Comparison of ENCODE assay signal across 8 mouse cellular contexts in the genomic region with DNA sequence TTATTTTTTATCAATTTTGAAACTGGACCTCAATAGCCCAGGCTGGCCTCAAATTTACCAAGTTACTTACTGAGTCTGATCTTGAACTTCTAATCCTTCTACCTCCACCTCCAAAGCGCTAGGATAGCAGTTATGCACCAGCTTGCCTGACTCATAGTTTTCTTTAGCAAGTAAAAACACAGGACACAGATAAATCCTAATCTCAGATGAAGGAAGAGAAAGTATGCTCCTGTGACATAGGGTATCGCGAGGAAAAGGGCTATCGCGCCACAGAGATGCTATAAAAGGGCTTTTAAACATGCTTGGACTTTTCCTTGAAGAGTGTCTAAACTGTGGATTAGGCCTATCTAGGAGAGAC. TPM values are rescaled to one million over a fixed set of nuclear protein-coding genes. Genes with fewer than 3 reads are reported as not detected.
DNase-seq lines count a peak whose midpoint lies in the region; ATAC-seq and TF ChIP-seq lines count a peak whose summit lies in the region.

No protein-coding gene starts in this region.

- H3K4me2 ChIP-seq in kidney, embryonic 15.5 days = no peak overlapping the region
- no peak overlapping the region for H3K4me2 ChIP-seq in hindbrain, embryonic 12.5 days (replicated peaks)
- H3K4me2 ChIP-seq in midbrain, embryonic 11.5 days = no peak overlapping the region

- H3K27ac ChIP-seq in kidney, embryonic 15.5 days = peak overlapping the region; percentile 57; the same call in 1 of the 2 replicates
- peak overlapping the region; percentile 66 for H3K27ac ChIP-seq in brown adipose tissue, adult 24 weeks (replicated peaks; ENCODE audit: low read depth, low read length)
- H3K27ac ChIP-seq in hindbrain, embryonic 12.5 days = no peak overlapping the region
- H3K27ac ChIP-seq in midbrain, embryonic 11.5 days (ENCODE audit: low read depth, low read length) = no peak overlapping the region
- H3K27ac ChIP-seq in cerebellum, adult 2 months (ENCODE audit: insufficient read depth, low read length) = no peak overlapping the region

- peak overlapping the region; percentile 68; the same call in 1 of the 2 replicates for H3K4me3 ChIP-seq in kidney, embryonic 15.5 days (replicated peaks)
- no peak overlapping the region for H3K4me3 ChIP-seq in brown adipose tissue, adult 24 weeks (ENCODE audit: insufficient read depth, low read depth, low read length)
- H3K4me3 ChIP-seq in hindbrain, embryonic 12.5 days = 0 out of 2 replicates have a peak overlapping the region, but pooled peaks have one; percentile 62
- H3K4me3 ChIP-seq in midbrain, embryonic 11.5 days (ENCODE audit: low read depth, low read length) = peak overlapping the region; percentile 73; the same call in 1 of the 2 replicates
- H3K4me3 ChIP-seq in cerebellum, adult 2 months (replicated peaks; ENCODE audit: insufficient read depth, low read depth, low read length) = no peak overlapping the region

- H3K4me1 ChIP-seq in kidney, embryonic 15.5 days = peaks cover 6% of the 10 kb centered on the region
- peaks cover 5% of the 10 kb centered on the region; the same call in 1 of the 2 replicates for H3K4me1 ChIP-seq in brown adipose tissue, adult 24 weeks (ENCODE audit: control insufficient read depth, insufficient read depth, insufficient read length, low read length)
- H3K4me1 ChIP-seq in hindbrain, embryonic 12.5 days = peaks cover 8% of the 10 kb centered on the region
- peaks cover 4% of the 10 kb centered on the region; the same call in 1 of the 2 replicates for H3K4me1 ChIP-seq in midbrain, embryonic 11.5 days (ENCODE audit: control insufficient read depth, insufficient read depth, low read length)
- no peaks in the 10 kb centered on the region for H3K4me1 ChIP-seq in cerebellum, adult 2 months (ENCODE audit: control insufficient read depth, insufficient read depth, low read length)

- no peak for ATAC-seq in kidney, embryonic 15.5 days (replicated peaks; ENCODE audit: low FRiP score)
- no peak; the same call in 1 of the 2 replicates for ATAC-seq in hindbrain, embryonic 12.5 days (ENCODE audit: low FRiP score)
- ATAC-seq in midbrain, embryonic 11.5 days (ENCODE audit: low FRiP score) = no peak

- TF ChIP-seq POLR2A in cerebellum, adult 2 months (IDR thresholded peaks at IDR 0.05; ENCODE audit: borderline replicate concordance, insufficient read depth, low read length) = no peak

- DNase-seq in kidney, postnatal 10 days = no peak
- peak; percentile 87 for DNase-seq in midbrain, embryonic 11.5 days (ENCODE audit: low spot score, missing footprints)
- no peak for DNase-seq in cerebellum, adult 2 months
- no peak for DNase-seq in adrenal gland, adult 2 months
- no peak for DNase-seq in adrenal gland, adult 8-10 months

- H3K9me3 ChIP-seq in kidney, embryonic 15.5 days (replicated peaks) = no peaks in the 10 kb centered on the region; the same call in 1 of the 2 replicates
- no peaks in the 10 kb centered on the region for H3K9me3 ChIP-seq in hindbrain, embryonic 12.5 days (replicated peaks)
- no peaks in the 10 kb centered on the region for H3K9me3 ChIP-seq in midbrain, embryonic 11.5 days (ENCODE audit: control insufficient read depth, low read length)

- no peaks in the 10 kb centered on the region for H3K27me3 ChIP-seq in kidney, embryonic 15.5 days
- no peaks in the 10 kb centered on the region for H3K27me3 ChIP-seq in hindbrain, embryonic 12.5 days
- no peaks in the 10 kb centered on the region for H3K27me3 ChIP-seq in midbrain, embryonic 11.5 days (ENCODE audit: control insufficient read depth, insufficient read depth, low read length)
- no peaks in the 10 kb centered on the region for H3K27me3 ChIP-seq in cerebellum, adult 2 months (ENCODE audit: control insufficient read depth, insufficient read depth, low read length)

- 21% methylated on average over 5 of the region's 5 CpGs for WGBS in kidney, embryonic 15.5 days
- 28% methylated on average over 5 of the region's 5 CpGs for WGBS in hindbrain, embryonic 12.5 days
- 23% methylated on average over 5 of the region's 5 CpGs for WGBS in midbrain, embryonic 11.5 days
- WGBS in cerebellum, adult 2 months = 29% methylated on average over 5 of the region's 5 CpGs

- no peak overlapping the region for H3K9ac ChIP-seq in kidney, embryonic 15.5 days
- no peak overlapping the region for H3K9ac ChIP-seq in hindbrain, embryonic 12.5 days
- H3K9ac ChIP-seq in midbrain, embryonic 11.5 days (ENCODE audit: low read length) = peak overlapping the region; percentile 84; the same call in 1 of the 2 replicates

- TF ChIP-seq CTCF in cerebellum, adult 2 months (IDR thresholded peaks at IDR 0.05; ENCODE audit: borderline replicate concordance, insufficient read depth, low read depth, low read length) = no peak

- H3K36me3 ChIP-seq in kidney, embryonic 15.5 days = peaks cover 26% of the 10 kb centered on the region
- peaks cover 10% of the 10 kb centered on the region; the same call in 1 of the 2 replicates for H3K36me3 ChIP-seq in hindbrain, embryonic 12.5 days
- no peaks in the 10 kb centered on the region for H3K36me3 ChIP-seq in midbrain, embryonic 11.5 days (ENCODE audit: control insufficient read depth, insufficient read depth, low read length)

RNA-seq across cellular contexts. Expression of gene Ift46, which starts 4.7 kb away (rescaled TPM):
- polyA plus RNA-seq in kidney, embryonic 15.5 days (2015; fragmentation: Nextera tagmentation; extraction: Ambion mirVana) = 99.3 and 105 TPM in 2 replicates
- 28.3 and 47.4 TPM in 2 replicates for polyA plus RNA-seq in brown adipose tissue, adult 24 weeks (2012; ENCODE audit: insufficient read depth, insufficient read length, missing spikeins)
- 153 and 161 TPM in 2 replicates for polyA plus RNA-seq in hindbrain, embryonic 12.5 days (2016; fragmentation: Nextera tagmentation; extraction: Ambion mirVana)
- 141 and 149 TPM in 2 replicates for polyA plus RNA-seq in midbrain, embryonic 11.5 days (2014; fragmentation: Nextera tagmentation; extraction: Ambion mirVana)
- 106 and 110 TPM in 2 replicates for polyA plus RNA-seq in cerebellum, adult 2 months (2012; rRNA removed)
- total RNA-seq in adrenal gland, adult 2 months (2021) = 100 to 1,000 TPM in 1 of 2 experiments, 10 to 100 TPM in 1; 73.0 to 102 TPM
- polyA plus RNA-seq in adrenal gland, adult 2 months (2012; rRNA removed) = 20.7 and 22.2 TPM in 2 replicates
- 100 to 1,000 TPM in 2 of 4 experiments, 10 to 100 TPM in 2; 77.7 to 116 (median 99.6) TPM for total RNA-seq in adrenal gland, adult 8-10 months (2022)

RNA-seq across cellular contexts. Expression of gene Arcn1, which starts 4.7 kb away (rescaled TPM):
- 201 and 202 TPM in 2 replicates for polyA plus RNA-seq in kidney, embryonic 15.5 days (2015; fragmentation: Nextera tagmentation; extraction: Ambion mirVana)
- polyA plus RNA-seq in brown adipose tissue, adult 24 weeks (2012; ENCODE audit: insufficient read depth, insufficient read length, missing spikeins) = 68.4 and 96.1 TPM in 2 replicates
- 179 and 194 TPM in 2 replicates for polyA plus RNA-seq in hindbrain, embryonic 12.5 days (2016; fragmentation: Nextera tagmentation; extraction: Ambion mirVana)
- polyA plus RNA-seq in midbrain, embryonic 11.5 days (2014; fragmentation: Nextera tagmentation; extraction: Ambion mirVana) = 191 and 213 TPM in 2 replicates
- 61.6 and 61.8 TPM in 2 replicates for polyA plus RNA-seq in cerebellum, adult 2 months (2012; rRNA removed)
- 100 to 1,000 TPM; 145 to 172 TPM for total RNA-seq in adrenal gland, adult 2 months (2021)
- polyA plus RNA-seq in adrenal gland, adult 2 months (2012; rRNA removed) = 17.1 and 23.2 TPM in 2 replicates
- 100 to 1,000 TPM; 172 to 185 (median 176) TPM for total RNA-seq in adrenal gland, adult 8-10 months (2022)

RNA-seq across cellular contexts. Expression of gene Tmem25, which starts 26.7 kb away (rescaled TPM):
- 20.0 and 24.6 TPM in 2 replicates for polyA plus RNA-seq in kidney, embryonic 15.5 days (2015; fragmentation: Nextera tagmentation; extraction: Ambion mirVana)
- polyA plus RNA-seq in brown adipose tissue, adult 24 weeks (2012; ENCODE audit: insufficient read depth, insufficient read length, missing spikeins) = 1.1 and 1.5 TPM in 2 replicates
- 5.8 and 6.6 TPM in 2 replicates for polyA plus RNA-seq in hindbrain, embryonic 12.5 days (2016; fragmentation: Nextera tagmentation; extraction: Ambion mirVana)
- 2.1 and 2.7 TPM in 2 replicates for polyA plus RNA-seq in midbrain, embryonic 11.5 days (2014; fragmentation: Nextera tagmentation; extraction: Ambion mirVana)
- polyA plus RNA-seq in cerebellum, adult 2 months (2012; rRNA removed) = 203 and 229 TPM in 2 replicates
- total RNA-seq in adrenal gland, adult 2 months (2021) = 1 to 10 TPM; 3.1 to 9.8 TPM
- polyA plus RNA-seq in adrenal gland, adult 2 months (2012; rRNA removed) = 15.7 and 22.1 TPM in 2 replicates
- total RNA-seq in adrenal gland, adult 8-10 months (2022) = 10 to 100 TPM in 1 of 4 experiments, 1 to 10 TPM in 3; 8.7 to 15.3 (median 9.4) TPM

RNA-seq across cellular contexts. Expression of gene Ttc36, which starts 30.5 kb away (rescaled TPM):
- polyA plus RNA-seq in kidney, embryonic 15.5 days (2015; fragmentation: Nextera tagmentation; extraction: Ambion mirVana) = 87.3 and 99.8 TPM in 2 replicates
- 2.4 TPM in 1 of 2 replicates, not detected in the other for polyA plus RNA-seq in brown adipose tissue, adult 24 weeks (2012; ENCODE audit: insufficient read depth, insufficient read length, missing spikeins)
- not detected in 2 replicates for polyA plus RNA-seq in hindbrain, embryonic 12.5 days (2016; fragmentation: Nextera tagmentation; extraction: Ambion mirVana)
- polyA plus RNA-seq in midbrain, embryonic 11.5 days (2014; fragmentation: Nextera tagmentation; extraction: Ambion mirVana) = not detected in 2 replicates
- polyA plus RNA-seq in cerebellum, adult 2 months (2012; rRNA removed) = 0.67 and 1.1 TPM in 2 replicates
- 1 to 10 TPM; 1.6 to 4.1 TPM for total RNA-seq in adrenal gland, adult 2 months (2021)
- 16.6 and 21.5 TPM in 2 replicates for polyA plus RNA-seq in adrenal gland, adult 2 months (2012; rRNA removed)
- 1 to 10 TPM; 3.7 to 9.0 (median 5.5) TPM for total RNA-seq in adrenal gland, adult 8-10 months (2022)

RNA-seq across cellular contexts. Expression of gene Phldb1, which starts 37.4 kb away (rescaled TPM):
- polyA plus RNA-seq in kidney, embryonic 15.5 days (2015; fragmentation: Nextera tagmentation; extraction: Ambion mirVana) = 34.5 and 36.4 TPM in 2 replicates
- 19.6 and 27.6 TPM in 2 replicates for polyA plus RNA-seq in brown adipose tissue, adult 24 weeks (2012; ENCODE audit: insufficient read depth, insufficient read length, missing spikeins)
- polyA plus RNA-seq in hindbrain, embryonic 12.5 days (2016; fragmentation: Nextera tagmentation; extraction: Ambion mirVana) = 70.8 and 74.1 TPM in 2 replicates
- polyA plus RNA-seq in midbrain, embryonic 11.5 days (2014; fragmentation: Nextera tagmentation; extraction: Ambion mirVana) = 28.8 and 32.8 TPM in 2 replicates
- 193 and 194 TPM in 2 replicates for polyA plus RNA-seq in cerebellum, adult 2 months (2012; rRNA removed)
- total RNA-seq in adrenal gland, adult 2 months (2021) = 10 to 100 TPM; 24.9 to 54.1 TPM
- polyA plus RNA-seq in adrenal gland, adult 2 months (2012; rRNA removed) = 59.7 and 90.9 TPM in 2 replicates
- total RNA-seq in adrenal gland, adult 8-10 months (2022) = 10 to 100 TPM; 31.7 to 64.7 (median 48.5) TPM

Comparison
In these comparisons a context has a peak if more than half of its experiments do, and no peak if none do; other contexts are left out.
1. H3K27ac ChIP-seq: peak in kidney, embryonic 15.5 days (single experiment) and brown adipose tissue, adult 24 weeks (single experiment); none in hindbrain, embryonic 12.5 days (single experiment), midbrain, embryonic 11.5 days (single experiment) and cerebellum, adult 2 months (single experiment).
2. H3K4me3 ChIP-seq: peak in kidney, embryonic 15.5 days (single experiment), hindbrain, embryonic 12.5 days (single experiment) and midbrain, embryonic 11.5 days (single experiment); none in brown adipose tissue, adult 24 weeks (single experiment) and cerebellum, adult 2 months (single experiment).